Mouse (Mus musculus) kidney, embryonic 15.5 days (tissue): Measurements from ENCODE around the gene Tmeff1. TPM values are rescaled to one million over a fixed set of nuclear protein-coding genes. Genes with fewer than 3 reads are reported as not detected.
A peak's percentile ranks its signal among the peaks of the same experiment; 100 is the strongest.

ENCODE experiments used
- ATAC-seq: fragments of 200-750 bp; cut with Nextera tagmentation; replicated peaks from 2 replicates; pipeline ENCODE4 v1.8.0; 2017; ENCODE audit warnings: moderate TSS enrichment; ENCODE audit not compliant: low FRiP score
- H3K27ac ChIP-seq: fragments of 300-500 bp; sonication (generic); 2 replicates; pipeline ENCODE4 v1.5.1; 2015; ENCODE audit warnings: mild to moderate bottlenecking, inconsistent platforms
- H3K27me3 ChIP-seq: fragments of 300-500 bp; sonication (generic); 2 replicates; pipeline ENCODE4 v1.6.1; 2015; ENCODE audit warnings: inconsistent platforms
- H3K36me3 ChIP-seq: fragments of 300-500 bp; sonication (generic); 2 replicates; pipeline ENCODE4 v1.6.1; 2015; ENCODE audit warnings: inconsistent platforms
- H3K4me1 ChIP-seq: fragments of 300-500 bp; sonication (generic); 2 replicates; pipeline ENCODE4 v1.6.1; 2015; ENCODE audit warnings: inconsistent platforms
- H3K4me2 ChIP-seq: fragments of 300-500 bp; sonication (generic); 2 replicates; pipeline ENCODE4 v1.6.1; 2015; ENCODE audit warnings: moderate library complexity, mild to moderate bottlenecking, inconsistent platforms
- H3K4me3 ChIP-seq: fragments of 300-500 bp; sonication (generic); replicated peaks from 2 replicates; pipeline ENCODE4 v1.5.1; 2015; ENCODE audit warnings: mild to moderate bottlenecking, inconsistent platforms
- H3K9ac ChIP-seq: fragments of 300-500 bp; sonication (generic); 2 replicates; pipeline ENCODE4 v1.6.1; 2015; ENCODE audit warnings: mild to moderate bottlenecking, inconsistent platforms
- H3K9me3 ChIP-seq: fragments of 300-500 bp; sonication (generic); replicated peaks from 2 replicates; pipeline ENCODE4 v1.6.1; 2016; ENCODE audit warnings: inconsistent platforms
- WGBS: fragments of 180-500 bp; shearing (Covaris S2); methylation state at CpG from one replicate; pipeline ENCODE4 v1.1.7; 2015; ENCODE audit warnings: mixed read lengths; 5-methylcytosine and 5-hydroxymethylcytosine counted together
- polyA plus RNA-seq: library from polyadenylated mRNA; unstranded; fragments of >200 nt; fragmentation: Nextera tagmentation; extraction: Ambion mirVana; gene quantifications from 2 replicates; pipeline ENCODE4 v1.2.1, GENCODE M21; 2015

The Tmeff1 gene
- polyA plus RNA-seq, 1 experiment from 2014 or later, result 53.8 TPM

DNA sequence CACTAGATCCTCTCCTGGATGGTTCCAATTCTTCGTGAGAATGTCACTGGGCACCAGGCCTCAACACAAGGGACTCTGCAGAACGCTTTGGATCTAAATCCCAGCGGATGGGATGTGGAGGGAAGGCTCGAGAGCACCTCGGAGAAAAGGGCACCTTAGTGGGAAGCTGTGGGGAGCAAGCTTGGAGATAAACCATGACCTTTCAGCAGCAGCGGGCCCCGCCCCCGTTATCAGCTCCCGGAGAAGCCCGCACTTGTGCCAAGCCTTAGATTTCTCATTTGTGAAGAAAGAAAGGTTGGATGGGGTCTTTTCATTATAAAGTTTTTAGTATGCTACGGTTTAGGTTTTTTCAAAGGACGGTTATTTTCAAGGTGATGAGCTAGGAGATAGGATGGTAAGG lies 39.0 kb upstream of the Tmeff1 start:
- no peak for ATAC-seq
- Histone ChIP-seq H3K4me2 (no peak overlapping the region), H3K9ac (no peak overlapping the region), H3K27ac (no peak overlapping the region), H3K9me3 (no peaks in the 10 kb centered on the region), H3K36me3 (no peaks in the 10 kb centered on the region), H3K27me3 (no peaks in the 10 kb centered on the region), H3K4me3 (no peak overlapping the region), H3K4me1 (peaks cover 66% of the 10 kb centered on the region)
- WGBS, result 69% methylated on average over 12 of the region's 12 CpGs

DNA sequence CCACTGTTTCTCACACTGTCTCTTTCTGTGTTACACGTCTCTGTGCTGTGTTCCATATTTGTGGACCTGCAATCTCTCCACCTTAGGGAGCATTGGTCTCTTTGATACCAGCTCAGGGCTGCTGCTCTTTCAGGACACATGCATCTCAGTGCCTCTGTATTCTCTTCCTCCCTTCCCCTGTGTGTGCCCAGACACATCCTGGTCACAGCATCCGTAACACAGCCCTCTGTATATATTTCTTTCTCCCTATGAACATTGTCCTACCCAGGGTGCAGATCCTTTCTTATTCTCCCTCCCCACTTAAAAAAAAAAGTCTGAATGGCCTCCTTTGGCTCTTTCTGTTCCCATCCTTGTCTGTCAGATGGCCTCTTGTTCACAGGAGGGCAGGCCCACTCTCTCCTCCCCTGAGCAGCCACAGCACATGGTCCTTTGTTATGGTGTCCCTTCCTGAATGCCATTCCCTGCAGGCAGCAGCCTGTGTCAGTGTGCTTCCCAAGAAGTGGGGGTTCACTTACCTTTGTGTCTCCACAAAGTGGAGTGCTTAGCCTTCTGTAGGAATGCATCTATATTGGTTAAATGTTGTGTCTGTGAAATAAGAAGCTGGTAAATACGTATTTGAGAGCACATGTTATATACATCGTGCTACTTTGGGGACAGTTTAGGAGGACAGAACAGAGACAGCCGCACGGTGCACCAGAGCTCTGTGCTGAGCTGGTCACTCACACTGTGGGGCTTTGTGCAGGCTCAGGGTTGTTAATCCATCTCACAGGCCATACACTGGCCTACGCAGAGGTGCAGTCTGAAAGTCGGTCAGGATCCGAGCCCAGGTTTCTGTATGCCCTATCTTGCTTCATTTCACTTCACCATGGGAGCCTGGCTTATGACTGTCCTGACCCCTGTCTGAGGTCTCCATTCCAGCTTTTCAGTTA lies 38.1 kb upstream of the Tmeff1 start:
- H3K4me1 ChIP-seq, result peaks cover 61% of the 10 kb centered on the region
- H3K9ac ChIP-seq, result no peak overlapping the region
- H3K27me3 ChIP-seq, result no peaks in the 10 kb centered on the region
- 66% methylated on average over 9 of the region's 9 CpGs for WGBS
- no peaks in the 10 kb centered on the region for H3K9me3 ChIP-seq
- H3K27ac ChIP-seq, result no peak overlapping the region
- H3K4me3 ChIP-seq, result no peak overlapping the region
- no peak overlapping the region for H3K4me2 ChIP-seq
- ATAC-seq, result peak; percentile 47; the same call in 1 of the 2 replicates
- no peaks in the 10 kb centered on the region for H3K36me3 ChIP-seq

DNA sequence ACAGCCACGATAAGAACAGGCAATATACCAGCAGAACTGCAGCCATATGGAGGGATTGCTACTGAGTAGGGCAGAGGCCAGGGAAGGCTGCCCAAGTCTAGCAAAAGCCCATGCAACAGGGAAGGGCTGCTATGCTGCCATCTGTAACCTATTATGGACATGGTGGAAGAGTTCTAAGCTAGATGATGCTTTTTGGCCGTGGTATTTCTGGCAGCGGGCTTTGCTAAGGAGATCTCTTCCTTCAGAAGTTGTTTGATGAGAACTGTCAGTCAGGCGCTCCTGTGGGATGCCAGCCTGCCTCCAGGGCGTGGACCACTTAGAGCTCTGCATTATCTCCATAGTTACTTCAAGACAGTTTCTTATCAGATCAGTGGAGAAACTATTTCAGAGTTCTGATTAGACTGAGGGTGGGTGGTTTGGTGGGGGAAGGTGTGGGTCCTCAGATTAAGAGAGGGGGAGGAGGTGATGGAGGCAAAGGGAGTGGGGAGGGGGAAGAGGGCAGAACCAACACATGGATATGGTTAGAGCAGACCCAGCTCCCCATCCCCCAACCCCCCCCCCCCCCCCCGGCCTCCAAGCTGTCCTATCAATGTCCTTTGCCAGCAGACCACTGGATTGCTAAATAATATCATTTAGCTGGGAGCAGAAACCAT lies 36.5 kb upstream of the Tmeff1 start:
- H3K9me3 ChIP-seq, result no peaks in the 10 kb centered on the region
- ATAC-seq, result no peak

DNA sequence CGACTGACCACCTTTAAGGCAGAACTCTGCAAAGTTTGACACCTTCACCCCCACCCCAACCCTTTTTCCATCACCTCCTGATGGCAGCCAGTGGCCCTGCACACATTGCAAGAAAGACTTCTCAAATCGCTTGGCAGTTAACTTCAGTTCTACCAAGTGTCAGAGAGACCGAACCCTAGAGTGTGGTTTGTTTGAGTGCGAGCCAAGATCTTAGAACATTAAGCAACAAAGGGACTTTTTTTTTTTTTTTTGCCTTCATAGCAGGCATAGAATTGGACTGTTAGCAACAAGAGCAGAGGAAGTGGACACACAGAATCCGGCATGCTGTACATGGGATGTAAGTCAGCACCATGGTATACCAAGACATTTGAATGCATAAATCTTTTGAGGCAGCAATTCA lies 35.3 kb upstream of the Tmeff1 start:
- no peak overlapping the region for H3K4me3 ChIP-seq
- no peak overlapping the region for H3K4me2 ChIP-seq
- H3K27me3 ChIP-seq, result no peaks in the 10 kb centered on the region
- H3K36me3 ChIP-seq, result peaks cover 26% of the 10 kb centered on the region
- H3K9me3 ChIP-seq, result no peaks in the 10 kb centered on the region
- no peak for ATAC-seq
- 70% methylated on average over 5 of the region's 5 CpGs for WGBS
- no peak overlapping the region for H3K9ac ChIP-seq
- peaks cover 35% of the 10 kb centered on the region for H3K4me1 ChIP-seq
- no peak overlapping the region for H3K27ac ChIP-seq

More for the DNA sequence above, 36.5 kb upstream of the Tmeff1 start:
- H3K27ac ChIP-seq, result no peak overlapping the region
- no peak overlapping the region for H3K4me3 ChIP-seq
- 61% methylated on average over 6 of the region's 6 CpGs for WGBS
- H3K4me1 ChIP-seq, result peaks cover 44% of the 10 kb centered on the region
- no peak overlapping the region for H3K9ac ChIP-seq
- peaks cover 15% of the 10 kb centered on the region for H3K36me3 ChIP-seq
- no peaks in the 10 kb centered on the region for H3K27me3 ChIP-seq
- H3K4me2 ChIP-seq, result no peak overlapping the region

DNA sequence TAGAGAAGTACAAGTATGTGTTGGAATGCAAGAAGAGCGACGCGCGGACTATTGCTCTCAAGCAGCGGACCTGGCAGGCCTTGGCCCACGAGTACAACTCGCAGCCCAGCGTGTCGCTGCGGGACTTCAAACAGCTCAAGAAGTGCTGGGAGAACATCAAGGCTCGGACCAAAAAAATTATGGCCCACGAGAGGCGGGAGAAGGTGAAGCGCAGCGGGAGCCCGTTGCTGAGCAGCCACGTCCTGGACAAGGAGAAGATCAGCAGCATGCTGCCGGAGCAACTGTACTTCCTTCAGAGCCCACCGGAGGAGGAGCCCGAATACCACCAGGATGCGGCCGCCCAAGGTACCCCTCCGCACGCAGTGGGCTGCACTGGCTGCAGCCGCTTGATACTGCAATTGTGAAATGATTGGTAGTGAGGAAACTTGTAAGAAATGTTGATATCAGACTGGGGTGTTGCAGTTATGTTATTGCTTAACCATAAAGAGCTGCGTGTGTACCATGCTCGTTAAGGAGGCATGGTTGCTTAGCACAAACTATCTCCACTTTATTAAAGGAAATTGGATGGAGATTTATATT lies 32.4 kb upstream of the Tmeff1 start:
- Histone ChIP-seq H3K4me2 (no peak overlapping the region), H3K9me3 (no peaks in the 10 kb centered on the region), H3K9ac (no peak overlapping the region), H3K4me1 (peaks cover 11% of the 10 kb centered on the region; the same call in 1 of the 2 replicates), H3K27me3 (no peaks in the 10 kb centered on the region), H3K4me3 (no peak overlapping the region), H3K27ac (no peak overlapping the region), H3K36me3 (peaks cover 43% of the 10 kb centered on the region)
- no peak for ATAC-seq
- WGBS, result 92% methylated on average over 27 of the region's 27 CpGs

DNA sequence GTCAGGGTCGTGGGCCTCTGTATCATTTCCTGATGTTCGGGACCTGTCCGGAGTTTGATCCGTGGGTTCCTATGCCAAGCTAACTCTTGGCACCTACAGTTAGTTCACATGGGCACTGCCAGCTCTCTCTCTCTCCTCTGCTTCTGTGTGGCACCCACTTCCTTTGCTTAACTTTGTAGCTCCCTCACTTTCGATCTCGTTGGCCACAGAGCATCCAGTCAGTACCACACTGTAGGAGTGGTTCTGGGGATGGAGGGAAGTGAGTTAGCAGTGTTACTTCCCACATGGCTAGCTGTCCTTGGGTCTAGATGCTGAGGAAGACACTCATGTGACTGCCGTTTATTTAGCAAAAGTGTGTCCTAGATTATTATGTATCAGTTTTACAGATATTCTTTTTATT lies 30.8 kb upstream of the Tmeff1 start:
- H3K27me3 ChIP-seq, result no peaks in the 10 kb centered on the region
- H3K9me3 ChIP-seq, result no peaks in the 10 kb centered on the region
- H3K9ac ChIP-seq, result no peak overlapping the region
- ATAC-seq, result no peak
- no peak overlapping the region for H3K27ac ChIP-seq
- H3K4me2 ChIP-seq, result no peak overlapping the region
- no peak overlapping the region for H3K4me3 ChIP-seq
- H3K4me1 ChIP-seq, result 0 out of 2 replicates have a peak, but pooled peaks cover under 1% of the 10 kb centered on the region
- 88% methylated on average over 7 of the region's 7 CpGs for WGBS
- peaks cover 56% of the 10 kb centered on the region for H3K36me3 ChIP-seq

DNA sequence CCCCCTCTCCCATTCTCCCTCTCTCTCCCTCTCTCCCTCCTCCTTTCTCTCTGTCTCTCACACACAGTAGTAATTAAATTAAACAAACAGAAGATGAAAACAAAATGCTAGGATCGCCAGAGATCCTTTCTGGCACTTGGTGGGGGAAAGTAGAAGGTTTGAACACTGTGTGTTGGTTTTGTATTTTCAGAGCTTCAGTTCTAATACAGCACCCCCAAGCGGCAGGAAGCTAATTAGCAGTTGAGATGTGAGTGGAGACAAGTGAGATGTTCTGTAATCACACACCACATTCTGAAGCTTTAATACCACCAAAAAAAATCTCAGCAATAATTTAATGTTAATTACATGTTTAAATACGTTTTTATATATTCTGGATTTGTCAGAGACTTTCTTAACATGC lies 29.2 kb upstream of the Tmeff1 start:
- Histone ChIP-seq H3K36me3 (peaks cover 66% of the 10 kb centered on the region), H3K4me2 (no peak overlapping the region), H3K4me3 (no peak overlapping the region), H3K9me3 (no peaks in the 10 kb centered on the region), H3K27me3 (no peaks in the 10 kb centered on the region), H3K4me1 (no peaks in the 10 kb centered on the region), H3K27ac (no peak overlapping the region), H3K9ac (no peak overlapping the region)
- 30% methylated on average over 3 of the region's 3 CpGs for WGBS
- no peak for ATAC-seq

DNA sequence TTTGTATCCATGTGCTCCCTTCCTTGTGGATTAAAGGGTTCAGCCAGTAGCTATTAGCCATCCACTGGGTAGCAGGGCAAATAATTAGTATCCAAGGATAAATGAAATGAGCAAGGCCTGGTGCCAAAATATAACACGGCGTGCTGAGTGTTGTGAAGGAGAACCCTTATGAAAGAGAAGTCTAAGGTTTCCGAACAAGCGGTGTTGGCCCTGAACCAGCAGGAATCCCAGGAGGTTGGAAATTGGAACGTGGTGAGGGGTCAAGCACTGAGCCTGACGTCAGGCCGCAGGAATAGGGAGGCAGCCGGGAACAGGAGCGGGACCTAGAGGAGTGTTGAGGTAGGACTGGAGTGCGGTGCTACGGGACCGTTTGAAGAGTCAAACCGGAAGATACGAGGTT lies 25.3 kb upstream of the Tmeff1 start:
- Histone ChIP-seq H3K27me3 (no peaks in the 10 kb centered on the region), H3K36me3 (peaks cover 71% of the 10 kb centered on the region), H3K27ac (no peak overlapping the region), H3K4me3 (no peak overlapping the region), H3K4me2 (no peak overlapping the region), H3K9ac (no peak overlapping the region), H3K9me3 (no peaks in the 10 kb centered on the region), H3K4me1 (no peaks in the 10 kb centered on the region)
- no peak for ATAC-seq
- WGBS, result 76% methylated on average over 14 of the region's 14 CpGs

DNA sequence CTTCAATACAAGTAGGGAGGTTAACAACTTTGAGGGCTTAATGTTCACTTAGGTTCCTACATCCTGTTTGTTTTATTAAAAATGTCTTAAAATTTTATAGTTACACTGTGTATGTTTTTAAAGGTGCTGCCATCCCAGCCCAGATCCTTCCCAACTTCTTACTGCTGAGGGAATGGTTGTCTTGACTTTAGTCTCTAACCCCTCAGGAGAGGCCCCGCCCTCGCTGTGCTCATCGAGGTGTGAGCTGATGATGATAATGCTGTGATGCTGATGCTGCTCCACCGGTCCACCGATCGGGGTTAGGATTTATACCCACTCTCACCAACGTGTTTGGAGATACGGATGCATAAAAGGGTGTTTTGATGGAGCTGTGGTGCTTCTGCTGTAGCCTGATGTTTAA lies 23.1 kb upstream of the Tmeff1 start:
- Histone ChIP-seq H3K4me2 (no peak overlapping the region), H3K9me3 (no peaks in the 10 kb centered on the region), H3K4me1 (no peaks in the 10 kb centered on the region), H3K36me3 (peaks cover 62% of the 10 kb centered on the region), H3K9ac (no peak overlapping the region), H3K4me3 (no peak overlapping the region), H3K27me3 (no peaks in the 10 kb centered on the region), H3K27ac (no peak overlapping the region)
- WGBS, result 72% methylated on average over 8 of the region's 8 CpGs
- ATAC-seq, result no peak

DNA sequence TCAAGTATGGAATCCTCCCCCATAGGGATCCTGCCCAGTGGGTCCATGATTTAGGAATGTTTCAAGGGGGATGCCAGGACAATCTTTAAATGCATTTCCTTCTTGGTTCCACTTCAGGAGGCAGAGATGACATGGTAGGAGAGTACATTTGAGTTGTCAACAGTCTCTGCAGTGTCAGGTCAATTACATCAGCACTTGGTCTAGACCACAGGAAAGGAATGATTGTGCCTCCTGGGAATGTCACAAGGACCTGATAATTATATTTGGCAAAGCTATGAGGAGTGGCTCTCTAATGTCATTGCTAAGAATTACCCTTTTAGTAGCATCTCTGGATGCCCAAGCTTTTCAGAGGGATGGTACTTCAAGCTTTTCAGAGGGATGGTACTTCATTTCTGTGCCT lies 20.0 kb upstream of the Tmeff1 start:
- no peak overlapping the region for H3K4me2 ChIP-seq
- no peak overlapping the region for H3K4me3 ChIP-seq
- H3K27ac ChIP-seq, result no peak overlapping the region
- no peak overlapping the region for H3K9ac ChIP-seq
- no peaks in the 10 kb centered on the region for H3K4me1 ChIP-seq
- H3K9me3 ChIP-seq, result no peaks in the 10 kb centered on the region
- ATAC-seq, result no peak
- H3K27me3 ChIP-seq, result no peaks in the 10 kb centered on the region
- H3K36me3 ChIP-seq, result peaks cover 34% of the 10 kb centered on the region

DNA sequence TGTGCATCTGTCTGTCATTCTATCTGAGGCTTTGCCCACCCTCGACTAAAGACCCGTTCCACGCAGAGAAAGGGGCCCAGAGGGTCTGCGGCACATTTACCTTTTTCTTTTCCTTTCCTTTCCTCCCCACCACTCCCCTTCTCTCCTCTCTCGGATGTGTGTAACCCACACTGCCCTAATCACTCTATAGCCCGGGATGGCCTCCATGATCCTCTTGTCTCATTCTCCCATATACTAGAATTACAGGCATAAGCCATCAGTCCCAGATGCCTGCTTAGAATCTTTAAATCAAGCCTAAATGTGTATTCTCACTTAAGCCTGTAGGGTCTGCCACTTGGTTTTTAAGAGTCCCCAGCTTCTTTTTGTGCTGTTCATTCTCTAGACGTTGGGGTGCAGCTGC lies 8.6 kb upstream of the Tmeff1 start:
- no peak overlapping the region for H3K27ac ChIP-seq
- H3K36me3 ChIP-seq, result no peaks in the 10 kb centered on the region
- H3K4me3 ChIP-seq, result no peak overlapping the region
- no peaks in the 10 kb centered on the region for H3K27me3 ChIP-seq
- WGBS, result 84% methylated on average over 7 of the region's 7 CpGs
- H3K4me2 ChIP-seq, result no peak overlapping the region
- H3K9me3 ChIP-seq, result no peaks in the 10 kb centered on the region
- ATAC-seq, result no peak
- no peaks in the 10 kb centered on the region for H3K4me1 ChIP-seq
- H3K9ac ChIP-seq, result no peak overlapping the region

DNA sequence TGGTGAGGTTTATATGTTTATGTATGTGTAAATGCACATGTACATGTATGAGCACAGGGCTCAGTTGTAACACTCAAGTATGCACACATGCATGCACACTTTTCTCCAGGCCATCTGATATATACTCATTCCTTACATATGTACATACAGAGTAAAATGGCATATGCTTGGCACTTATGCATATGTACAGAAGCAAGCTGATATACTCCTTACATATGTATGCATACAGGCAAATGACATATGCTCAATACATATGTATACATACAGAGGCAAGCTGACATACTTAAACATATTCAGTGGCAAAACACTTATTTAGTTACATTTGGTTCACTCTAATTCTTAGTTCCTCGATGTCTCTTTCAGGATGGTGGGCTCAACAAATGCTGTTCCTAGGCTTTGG lies 7.1 kb upstream of the Tmeff1 start:
- no peak for ATAC-seq
- 92% methylated on average over 1 of the region's 1 CpGs for WGBS
- H3K4me3 ChIP-seq, result no peak overlapping the region
- H3K36me3 ChIP-seq, result no peaks in the 10 kb centered on the region
- H3K9ac ChIP-seq, result no peak overlapping the region
- no peak overlapping the region for H3K27ac ChIP-seq
- H3K27me3 ChIP-seq, result no peaks in the 10 kb centered on the region
- no peaks in the 10 kb centered on the region for H3K9me3 ChIP-seq
- no peaks in the 10 kb centered on the region for H3K4me1 ChIP-seq
- H3K4me2 ChIP-seq, result no peak overlapping the region
